Mouse (Mus musculus) midbrain, embryonic 15.5 days (tissue): ENCODE data around the gene Rora. TPM values are rescaled to one million over a fixed set of nuclear protein-coding genes. Genes with fewer than 3 reads are reported as not detected.

Experiments
- ATAC-seq: fragments of 200-750 bp; cut with Nextera tagmentation; replicated peaks from 2 replicates; pipeline ENCODE4 v1.8.0; 2017; ENCODE audit warnings: moderate TSS enrichment
- H3K27ac ChIP-seq: fragments of 300-500 bp; sonication (generic); 2 replicates; pipeline ENCODE4 v1.5.1; 2015; ENCODE audit warnings: mild to moderate bottlenecking, inconsistent platforms
- H3K27me3 ChIP-seq: fragments of 300-500 bp; sonication (generic); replicated peaks from 2 replicates; pipeline ENCODE4 v1.6.1; 2015; ENCODE audit warnings: inconsistent platforms
- H3K36me3 ChIP-seq: fragments of 300-500 bp; sonication (generic); replicated peaks from 2 replicates; pipeline ENCODE4 v1.6.1; 2015; ENCODE audit warnings: inconsistent platforms
- H3K4me1 ChIP-seq: fragments of 300-500 bp; sonication (generic); 2 replicates; pipeline ENCODE4 v1.6.1; 2015; ENCODE audit warnings: inconsistent platforms
- H3K4me2 ChIP-seq: fragments of 300-500 bp; sonication (generic); 2 replicates; pipeline ENCODE4 v1.6.1; 2015; ENCODE audit warnings: inconsistent platforms, mild to moderate bottlenecking, moderate library complexity
- H3K4me3 ChIP-seq: fragments of 300-500 bp; sonication (generic); 2 replicates; pipeline ENCODE4 v1.5.1; 2015; ENCODE audit warnings: mild to moderate bottlenecking, inconsistent platforms
- H3K9ac ChIP-seq: fragments of 300-500 bp; sonication (generic); 2 replicates; pipeline ENCODE4 v1.6.1; 2015; ENCODE audit warnings: mild to moderate bottlenecking, inconsistent platforms
- H3K9me3 ChIP-seq: fragments of 300-500 bp; sonication (generic); 2 replicates; pipeline ENCODE4 v1.6.1; 2016; ENCODE audit warnings: inconsistent platforms
- WGBS: fragments of 180-500 bp; shearing (Covaris S2); methylation state at CpG from one replicate; pipeline ENCODE4 v1.1.7; 2015; ENCODE audit warnings: mixed read lengths; 5-methylcytosine and 5-hydroxymethylcytosine counted together
- polyA plus RNA-seq: library from polyadenylated mRNA; unstranded; fragments of >200 nt; fragmentation: Nextera tagmentation; extraction: Ambion mirVana; gene quantifications from 2 replicates; pipeline ENCODE4 v1.2.1, GENCODE M21; 2015

Rora gene
- polyA plus RNA-seq, 1 experiment from 2014 or later = 43.9 TPM

DNA sequence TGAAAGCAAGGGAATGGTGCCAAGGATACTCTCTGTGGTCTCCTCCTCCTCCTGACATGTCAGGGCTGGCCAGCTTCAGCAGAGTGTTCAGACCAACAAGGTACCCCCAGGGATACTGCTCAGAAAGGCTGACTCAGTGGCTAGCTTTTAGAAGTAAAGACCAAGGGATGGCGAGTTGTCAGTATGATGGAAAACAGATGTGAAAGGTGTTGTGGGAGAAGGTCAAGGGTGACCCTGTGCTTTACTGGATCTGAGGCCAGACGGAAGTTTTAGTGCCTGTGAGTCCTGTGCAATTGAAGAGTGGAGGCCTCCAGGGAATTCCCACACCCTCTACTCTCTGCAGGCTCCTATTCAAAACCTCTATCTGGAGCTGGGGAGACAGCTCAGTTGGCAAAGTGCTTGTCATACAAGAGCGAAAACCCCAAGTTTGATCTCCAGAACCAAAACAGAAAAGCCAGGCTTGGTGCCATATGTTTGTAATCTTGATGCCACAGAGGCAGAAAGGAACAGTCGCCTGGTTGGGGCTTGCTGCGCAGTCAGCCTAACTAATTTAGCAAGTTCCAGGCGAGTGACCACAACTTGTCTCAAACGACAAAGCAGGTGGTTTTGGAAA lies 181.6 kb downstream of the Rora start:
- WGBS = 80% methylated on average over 7 of the region's 7 CpGs
- H3K27me3 ChIP-seq = no peaks in the 10 kb centered on the region
- H3K9me3 ChIP-seq = no peaks in the 10 kb centered on the region
- no peaks in the 10 kb centered on the region for H3K36me3 ChIP-seq
- no peak for ATAC-seq
- H3K4me2 ChIP-seq = no peak overlapping the region
- H3K27ac ChIP-seq = no peak overlapping the region
- no peaks in the 10 kb centered on the region for H3K4me1 ChIP-seq
- no peak overlapping the region for H3K9ac ChIP-seq
- no peak overlapping the region for H3K4me3 ChIP-seq

DNA sequence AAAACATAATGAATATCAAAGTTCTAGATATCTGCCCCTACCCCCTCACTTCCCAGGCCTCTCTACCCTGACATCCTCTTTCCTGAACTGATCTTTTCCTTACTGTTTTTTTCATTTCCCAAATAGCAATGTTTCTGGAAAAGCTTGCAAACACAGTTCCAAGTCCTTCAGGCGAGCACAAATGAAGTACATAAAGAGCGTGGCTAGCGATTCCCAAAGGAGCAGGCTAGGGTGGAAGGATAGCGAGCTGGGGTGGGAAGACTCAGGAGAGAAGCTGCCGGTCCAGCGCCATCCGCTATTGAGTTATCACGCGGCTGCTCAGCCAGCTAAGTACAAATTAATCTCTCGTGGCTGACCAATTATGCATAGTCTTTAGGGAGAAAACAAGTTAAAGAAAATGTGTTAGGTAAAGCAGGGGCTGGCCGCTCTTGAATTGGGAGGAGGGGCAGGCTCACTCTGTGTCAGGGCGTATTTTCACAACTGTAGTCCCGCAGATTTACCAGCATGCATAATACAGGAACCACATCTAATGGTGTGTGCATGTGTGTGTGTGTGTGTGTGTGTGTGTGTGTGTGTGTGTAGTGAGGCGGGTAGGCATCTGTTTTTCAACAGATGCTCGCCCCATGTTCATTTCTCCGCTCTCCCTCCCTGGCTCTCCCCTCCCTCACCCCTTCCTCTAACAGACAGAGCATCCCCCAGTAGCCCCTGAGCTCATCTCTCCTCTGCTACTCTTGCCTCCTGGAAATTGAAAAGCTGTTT lies 188.7 kb downstream of the Rora start:
- H3K4me3 ChIP-seq = no peak overlapping the region
- H3K4me2 ChIP-seq = peak overlapping the region; percentile 30
- 31% methylated on average over 16 of the region's 16 CpGs for WGBS
- H3K9ac ChIP-seq = 0 out of 2 replicates have a peak overlapping the region, but pooled peaks have one; percentile 16
- peaks cover 11% of the 10 kb centered on the region for H3K4me1 ChIP-seq
- 0 out of 2 replicates have a peak, but pooled peaks have one; percentile 63 for ATAC-seq
- H3K27ac ChIP-seq = 0 out of 2 replicates have a peak overlapping the region, but pooled peaks have one; percentile 20
- H3K27me3 ChIP-seq = no peaks in the 10 kb centered on the region
- no peaks in the 10 kb centered on the region for H3K9me3 ChIP-seq
- H3K36me3 ChIP-seq = no peaks in the 10 kb centered on the region

DNA sequence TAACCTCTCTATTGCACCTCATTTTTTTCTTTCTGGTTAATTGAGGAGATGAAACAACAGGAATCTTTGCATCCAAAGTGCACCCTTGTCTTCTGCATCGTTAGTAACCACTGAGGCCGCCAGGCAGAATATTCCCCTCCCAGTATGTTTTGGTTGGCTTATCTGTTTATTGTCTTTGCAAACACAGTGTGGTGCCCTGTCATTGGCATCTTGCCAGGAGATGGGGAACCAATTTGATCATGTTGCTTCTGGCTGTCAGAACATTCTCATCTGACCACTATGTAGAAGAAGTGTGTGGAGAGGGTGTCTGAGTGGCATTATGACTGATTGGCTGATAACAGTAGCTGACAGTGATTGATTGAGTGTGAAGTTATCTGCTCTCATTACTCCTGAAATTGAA lies 192.0 kb downstream of the Rora start:
- Histone ChIP-seq H3K27ac (no peak overlapping the region), H3K4me1 (peaks cover 11% of the 10 kb centered on the region), H3K9ac (no peak overlapping the region), H3K27me3 (no peaks in the 10 kb centered on the region), H3K36me3 (no peaks in the 10 kb centered on the region), H3K4me3 (no peak overlapping the region), H3K4me2 (no peak overlapping the region), H3K9me3 (no peaks in the 10 kb centered on the region)
- WGBS = 49% methylated on average over 2 of the region's 2 CpGs
- ATAC-seq = no peak

DNA sequence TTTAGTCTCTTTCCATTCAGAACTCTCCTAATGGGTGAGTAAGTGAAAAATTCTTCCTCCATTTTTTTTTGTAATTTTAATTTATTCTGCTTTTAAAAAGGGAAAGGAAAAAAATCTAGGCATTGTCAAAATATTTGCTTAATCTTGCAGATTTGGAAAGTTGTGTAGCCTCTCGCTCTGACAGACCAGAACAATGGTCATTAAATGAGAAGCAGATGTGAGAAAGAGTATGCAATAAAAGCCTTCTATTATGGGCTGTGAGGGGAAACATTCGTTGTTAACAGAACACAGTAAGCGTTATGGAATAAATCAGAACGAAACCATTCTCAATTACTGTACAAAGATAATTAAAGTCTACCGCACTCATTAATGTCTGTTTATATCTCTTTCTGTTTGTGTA lies 196.7 kb downstream of the Rora start:
- H3K4me3 ChIP-seq = no peak overlapping the region
- H3K36me3 ChIP-seq = no peaks in the 10 kb centered on the region
- H3K4me2 ChIP-seq = no peak overlapping the region
- H3K9ac ChIP-seq = no peak overlapping the region
- H3K4me1 ChIP-seq = no peaks in the 10 kb centered on the region
- no peaks in the 10 kb centered on the region for H3K9me3 ChIP-seq
- ATAC-seq = no peak
- no peak overlapping the region for H3K27ac ChIP-seq
- H3K27me3 ChIP-seq = no peaks in the 10 kb centered on the region
- WGBS = 73% methylated on average over 5 of the region's 5 CpGs

DNA sequence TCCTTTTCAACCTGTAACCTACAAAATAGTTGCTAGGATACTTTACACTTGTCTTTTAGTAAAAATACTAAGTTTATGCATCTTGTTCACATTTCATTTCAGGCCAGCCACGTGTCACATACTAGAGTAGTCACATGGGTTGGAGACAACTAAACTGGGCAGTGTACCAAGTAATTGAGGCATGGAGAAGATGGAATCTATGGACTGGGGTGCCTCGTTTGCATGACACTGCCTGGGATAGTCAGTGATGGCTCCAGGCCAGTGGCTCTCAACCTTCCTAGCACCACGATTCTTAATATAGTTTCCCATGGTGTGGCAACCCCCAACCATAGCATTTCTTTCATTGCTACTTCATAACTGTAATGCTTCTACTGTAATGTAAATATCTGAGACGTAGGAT lies 198.6 kb downstream of the Rora start:
- no peaks in the 10 kb centered on the region for H3K27me3 ChIP-seq
- H3K27ac ChIP-seq = no peak overlapping the region
- H3K4me2 ChIP-seq = no peak overlapping the region
- H3K4me3 ChIP-seq = no peak overlapping the region
- no peak for ATAC-seq
- no peaks in the 10 kb centered on the region for H3K36me3 ChIP-seq
- no peak overlapping the region for H3K9ac ChIP-seq
- WGBS = 53% methylated on average over 4 of the region's 4 CpGs
- no peaks in the 10 kb centered on the region for H3K9me3 ChIP-seq
- no peaks in the 10 kb centered on the region for H3K4me1 ChIP-seq

DNA sequence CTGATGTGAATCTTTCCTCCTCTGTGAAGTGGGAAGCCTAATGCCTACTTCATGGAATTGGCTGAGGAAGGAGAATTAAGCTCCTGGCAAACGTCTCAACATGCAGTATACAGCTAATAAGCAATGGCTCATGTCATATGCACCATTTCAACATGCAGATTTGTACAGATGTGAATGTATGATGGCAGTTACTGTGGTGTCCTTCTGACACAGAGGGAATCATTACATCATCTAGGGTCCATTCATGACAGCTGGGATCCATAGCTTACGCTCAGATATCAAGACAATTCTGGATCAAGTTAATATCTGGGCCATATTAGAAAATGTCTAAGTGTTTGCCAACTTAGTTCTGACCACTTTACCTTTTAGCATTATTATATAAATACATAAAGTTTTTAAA lies 199.3 kb downstream of the Rora start:
- H3K36me3 ChIP-seq = no peaks in the 10 kb centered on the region
- no peaks in the 10 kb centered on the region for H3K4me1 ChIP-seq
- H3K27ac ChIP-seq = no peak overlapping the region
- H3K9me3 ChIP-seq = no peaks in the 10 kb centered on the region
- H3K4me3 ChIP-seq = no peak overlapping the region
- H3K9ac ChIP-seq = no peak overlapping the region
- 87% methylated on average over 2 of the region's 2 CpGs for WGBS
- H3K27me3 ChIP-seq = no peaks in the 10 kb centered on the region
- ATAC-seq = no peak
- no peak overlapping the region for H3K4me2 ChIP-seq

DNA sequence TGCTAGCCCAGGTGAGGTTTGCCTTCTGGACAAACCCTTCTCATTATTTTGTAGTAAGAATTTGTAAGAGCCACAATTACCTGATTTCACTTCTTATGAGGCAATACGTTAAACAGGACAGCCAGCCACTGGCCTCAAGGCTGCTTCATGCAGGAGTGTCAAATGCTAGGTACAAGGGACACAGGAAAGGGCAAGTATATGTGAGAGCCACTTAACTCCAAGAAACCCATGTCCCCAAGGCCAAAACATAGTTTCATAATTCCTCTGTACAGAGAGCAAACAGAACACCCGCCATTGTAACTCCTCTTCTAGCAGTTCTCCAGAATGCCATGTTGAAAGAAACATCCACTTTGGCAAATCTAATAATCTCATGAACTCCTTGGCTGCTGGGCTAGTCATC lies 205.9 kb downstream of the Rora start:
- Histone ChIP-seq H3K4me3 (no peak overlapping the region), H3K27me3 (no peaks in the 10 kb centered on the region), H3K4me2 (no peak overlapping the region), H3K4me1 (0 out of 2 replicates have a peak, but pooled peaks cover 3% of the 10 kb centered on the region), H3K9ac (no peak overlapping the region), H3K36me3 (no peaks in the 10 kb centered on the region), H3K27ac (no peak overlapping the region), H3K9me3 (no peaks in the 10 kb centered on the region)
- 92% methylated on average over 2 of the region's 2 CpGs for WGBS
- no peak for ATAC-seq

DNA sequence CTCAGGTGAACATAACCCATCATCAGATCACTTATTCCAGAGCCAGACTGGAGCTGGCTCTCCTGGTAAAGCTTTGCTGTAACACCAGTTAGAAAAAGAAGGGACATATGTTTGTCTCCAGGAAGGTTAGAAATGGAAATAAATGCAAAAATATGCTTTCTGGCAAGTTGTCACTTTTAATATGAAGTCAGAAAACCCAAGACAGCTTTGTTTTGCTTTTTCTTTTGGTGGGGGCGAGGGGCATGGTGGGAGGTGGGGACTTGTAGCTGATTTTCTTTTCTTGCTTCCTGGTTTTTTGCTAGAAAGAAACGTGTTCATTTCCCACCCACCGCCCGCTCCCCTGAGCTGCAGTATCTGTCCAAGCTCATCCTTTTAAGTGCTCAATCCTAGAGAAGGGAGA lies 212.7 kb downstream of the Rora start:
- H3K9me3 ChIP-seq = no peaks in the 10 kb centered on the region
- 44% methylated on average over 4 of the region's 4 CpGs for WGBS
- H3K27me3 ChIP-seq = no peaks in the 10 kb centered on the region
- no peak overlapping the region for H3K4me3 ChIP-seq
- peak overlapping the region; percentile 27; the same call in 1 of the 2 replicates for H3K27ac ChIP-seq
- H3K4me2 ChIP-seq = no peak overlapping the region
- H3K9ac ChIP-seq = no peak overlapping the region
- no peaks in the 10 kb centered on the region for H3K36me3 ChIP-seq
- ATAC-seq = no peak
- H3K4me1 ChIP-seq = peaks cover 21% of the 10 kb centered on the region

DNA sequence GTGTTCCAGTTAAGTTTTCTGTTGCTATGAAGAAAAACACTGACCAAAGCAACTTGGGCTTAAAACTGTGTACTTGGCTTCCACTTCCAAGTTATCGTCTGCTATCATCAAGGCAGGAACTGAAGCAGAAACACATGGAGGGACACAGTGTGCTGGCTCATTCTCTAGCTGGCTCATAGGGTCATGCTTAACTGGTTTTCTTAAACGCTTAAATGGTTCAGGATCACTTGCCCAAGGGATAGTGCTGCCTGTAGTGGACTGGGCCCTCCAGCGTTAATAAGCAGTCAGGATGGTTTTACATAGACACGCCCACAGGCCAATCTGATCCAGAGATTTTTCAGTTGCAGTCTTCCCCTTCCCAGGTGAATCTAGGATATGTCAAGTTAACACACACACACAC lies 220.3 kb downstream of the Rora start:
- Histone ChIP-seq H3K27me3 (no peaks in the 10 kb centered on the region), H3K4me1 (0 out of 2 replicates have a peak, but pooled peaks cover 3% of the 10 kb centered on the region)

DNA sequence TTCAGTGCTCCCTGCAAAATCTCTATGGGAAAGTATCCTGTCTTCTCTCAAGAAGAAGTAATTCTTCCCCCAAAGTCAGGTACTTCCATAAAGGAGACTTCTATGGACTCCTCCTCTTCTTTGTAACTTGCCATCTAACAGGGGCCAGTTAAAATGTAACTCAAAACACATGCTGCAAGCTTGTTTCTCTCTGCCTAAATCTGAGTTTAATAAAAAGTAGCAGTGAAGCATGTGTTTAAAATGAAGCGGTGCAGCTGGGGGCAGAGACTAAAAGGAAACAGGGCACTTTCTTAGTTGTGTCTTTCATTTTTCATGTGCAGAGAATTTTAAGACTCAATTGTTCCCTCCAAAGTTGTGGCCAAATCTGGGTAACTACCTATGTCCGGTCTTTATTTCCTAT lies 221.0 kb downstream of the Rora start:
- no peak overlapping the region for H3K9ac ChIP-seq
- WGBS = 96% methylated on average over 2 of the region's 2 CpGs
- no peak for ATAC-seq
- no peak overlapping the region for H3K4me3 ChIP-seq
- H3K27me3 ChIP-seq = no peaks in the 10 kb centered on the region
- no peaks in the 10 kb centered on the region for H3K9me3 ChIP-seq
- H3K4me2 ChIP-seq = no peak overlapping the region
- H3K4me1 ChIP-seq = peaks cover 3% of the 10 kb centered on the region; the same call in 1 of the 2 replicates
- no peaks in the 10 kb centered on the region for H3K36me3 ChIP-seq
- no peak overlapping the region for H3K27ac ChIP-seq

More for the DNA sequence above, 220.3 kb downstream of the Rora start:
- no peaks in the 10 kb centered on the region for H3K36me3 ChIP-seq
- no peak overlapping the region for H3K4me2 ChIP-seq
- H3K4me3 ChIP-seq = no peak overlapping the region
- 86% methylated on average over 4 of the region's 4 CpGs for WGBS
- H3K9ac ChIP-seq = no peak overlapping the region
- no peaks in the 10 kb centered on the region for H3K9me3 ChIP-seq
- H3K27ac ChIP-seq = no peak overlapping the region
- ATAC-seq = no peak

DNA sequence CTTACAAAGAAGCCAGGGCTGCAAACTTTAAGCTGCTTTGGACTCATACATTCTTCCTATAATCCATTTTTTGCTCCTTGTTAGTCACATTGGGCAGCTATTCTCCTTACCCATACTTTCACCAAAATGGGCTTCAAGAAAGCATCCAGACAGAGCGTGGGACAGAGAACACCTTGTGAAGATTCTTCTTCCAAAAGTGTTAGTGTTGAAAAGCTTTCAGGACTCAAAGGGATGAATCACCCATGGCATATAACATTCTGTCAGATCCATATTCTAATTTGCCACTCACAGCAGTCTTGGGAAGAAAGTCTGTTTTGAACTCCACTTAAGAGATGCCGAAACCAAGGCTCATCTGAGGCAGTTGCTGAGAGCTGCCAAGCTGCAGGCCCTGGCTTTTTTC lies 222.2 kb downstream of the Rora start:
- H3K4me2 ChIP-seq = no peak overlapping the region
- no peak for ATAC-seq

DNA sequence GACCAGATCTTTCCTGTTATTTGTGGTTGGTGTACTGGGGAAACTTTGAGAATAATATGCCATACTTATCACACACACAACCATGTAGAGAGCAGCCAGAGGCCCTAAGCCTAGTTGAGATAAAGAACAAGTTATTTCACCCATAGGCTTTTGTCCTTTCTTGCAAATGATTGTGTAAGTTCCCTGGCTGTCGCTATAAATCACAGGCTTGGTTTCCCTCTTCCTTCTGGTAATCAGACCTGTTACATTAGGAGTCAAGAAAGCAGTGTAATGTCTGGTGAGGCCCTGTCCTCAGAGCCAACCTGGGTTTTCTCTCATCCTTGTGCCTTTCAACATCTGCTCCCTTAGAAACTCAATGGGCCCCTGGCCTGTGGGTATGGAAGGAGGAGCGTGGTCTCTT lies 222.7 kb downstream of the Rora start:
- H3K4me3 ChIP-seq = no peak overlapping the region
- H3K4me2 ChIP-seq = no peak overlapping the region
- H3K27me3 ChIP-seq = no peaks in the 10 kb centered on the region
- no peak overlapping the region for H3K27ac ChIP-seq
- H3K36me3 ChIP-seq = no peaks in the 10 kb centered on the region
- WGBS = 91% methylated on average over 2 of the region's 2 CpGs
- peaks cover 16% of the 10 kb centered on the region for H3K4me1 ChIP-seq
- no peaks in the 10 kb centered on the region for H3K9me3 ChIP-seq
- no peak for ATAC-seq
- no peak overlapping the region for H3K9ac ChIP-seq

More for the DNA sequence above, 222.2 kb downstream of the Rora start:
- H3K4me1 ChIP-seq = peaks cover 11% of the 10 kb centered on the region
- H3K9ac ChIP-seq = no peak overlapping the region
- 76% methylated on average over 2 of the region's 2 CpGs for WGBS
- H3K36me3 ChIP-seq = no peaks in the 10 kb centered on the region
- no peak overlapping the region for H3K4me3 ChIP-seq
- no peak overlapping the region for H3K27ac ChIP-seq
- H3K27me3 ChIP-seq = no peaks in the 10 kb centered on the region
- no peaks in the 10 kb centered on the region for H3K9me3 ChIP-seq

DNA sequence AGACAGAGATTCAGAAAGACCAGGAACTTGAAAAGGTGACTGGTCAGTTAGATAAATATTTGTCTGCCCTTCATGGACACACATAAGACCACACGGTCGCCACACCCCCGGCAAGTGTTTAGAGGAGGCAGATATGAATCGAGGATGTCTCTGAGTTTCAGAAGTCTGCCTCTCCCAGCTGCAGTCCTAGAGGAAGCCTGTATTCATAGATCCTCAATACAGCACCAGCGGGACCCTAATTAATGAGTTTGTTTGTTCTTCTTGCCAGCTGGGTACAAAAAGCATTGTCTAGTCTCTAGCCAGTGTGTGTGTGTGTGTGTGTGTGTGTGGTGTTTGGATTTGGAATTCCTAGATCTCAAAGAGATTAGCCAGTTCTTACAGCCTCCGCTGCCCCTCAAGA lies 228.3 kb downstream of the Rora start:
- Histone ChIP-seq H3K9me3 (no peaks in the 10 kb centered on the region), H3K36me3 (no peaks in the 10 kb centered on the region), H3K9ac (no peak overlapping the region), H3K27ac (no peak overlapping the region), H3K4me2 (no peak overlapping the region), H3K27me3 (no peaks in the 10 kb centered on the region), H3K4me3 (no peak overlapping the region), H3K4me1 (peaks cover 24% of the 10 kb centered on the region)
- WGBS = 20% methylated on average over 6 of the region's 6 CpGs
- ATAC-seq = no peak
